Mouse (Mus musculus): ENCODE data around the gene Kcnma1. TPM values are rescaled to one million over a fixed set of nuclear protein-coding genes. Genes with fewer than 3 reads are reported as not detected.

The Kcnma1 gene
- polyA plus RNA-seq, 1 experiment from 2014 or later: 2.1 TPM

DNA sequence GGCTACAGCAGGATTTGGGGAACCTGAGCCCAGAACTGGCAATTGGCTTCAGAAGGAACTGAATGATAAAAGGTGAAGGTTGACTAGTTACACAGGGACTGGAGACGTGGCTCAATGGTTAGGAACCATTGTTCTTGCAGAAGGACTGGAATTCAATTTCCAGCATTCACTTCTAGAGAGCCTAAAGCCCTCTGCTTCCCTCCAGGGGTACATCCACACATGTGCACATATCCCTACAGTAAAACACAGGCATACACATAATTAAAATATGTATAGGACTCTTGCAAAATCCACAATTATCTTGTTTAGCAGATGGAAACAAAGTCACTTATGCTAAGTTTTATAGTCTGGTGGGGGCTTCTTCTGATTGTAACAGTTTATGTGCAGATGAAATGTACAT is 485.1 kb downstream of the Kcnma1 start:
- no peak overlapping the region for H3K4me2 ChIP-seq (ENCODE audit: low read length)
- WGBS: 64% methylated on average over 1 of the region's 1 CpGs
- peak overlapping the region; percentile 19; the same call in 1 of the 2 replicates for H3K27ac ChIP-seq
- H3K4me1 ChIP-seq (replicated peaks; ENCODE audit: insufficient read depth, low read length): no peaks in the 10 kb centered on the region
- ATAC-seq (replicated peaks; ENCODE audit: low FRiP score, low read depth) (no peak), DNase-seq (ENCODE audit: low spot score) (peak; percentile 48)
- no peaks in the 10 kb centered on the region for H3K27me3 ChIP-seq (ENCODE audit: insufficient read depth, low read length)
- no peak overlapping the region for H3K9ac ChIP-seq (ENCODE audit: low read depth, low read length)
- no peaks in the 10 kb centered on the region for H3K9me3 ChIP-seq (replicated peaks; ENCODE audit: low read length)
- TF ChIP-seq CTCF (IDR thresholded peaks at IDR 0.05; ENCODE audit: low read depth): peak; percentile 9; the same call in 1 of the 2 replicates
- H3K4me3 ChIP-seq (replicated peaks; ENCODE audit: low read depth, low read length): no peak overlapping the region
- H3K36me3 ChIP-seq (ENCODE audit: insufficient read depth, low read length): no peaks in the 10 kb centered on the region

DNA sequence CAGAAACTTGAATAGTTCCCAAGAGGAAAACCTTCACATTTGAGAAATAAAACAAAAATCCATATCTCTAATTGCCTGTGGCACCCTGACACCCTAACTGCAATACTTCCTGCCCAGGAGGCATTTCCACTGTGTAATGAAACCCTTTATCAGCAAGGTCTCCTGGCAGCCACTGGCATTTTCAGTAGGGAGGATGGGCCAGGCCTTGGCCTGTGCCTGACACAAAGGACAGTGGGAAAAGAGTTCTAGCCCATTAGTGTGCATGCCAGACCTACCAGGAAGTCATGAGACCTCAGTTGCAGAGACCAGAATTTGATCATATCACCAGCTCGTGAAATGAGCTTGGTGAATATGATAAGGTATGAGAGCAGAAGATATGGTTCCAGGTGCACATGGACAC is 488.4 kb downstream of the Kcnma1 start:
- WGBS: 83% methylated on average over 1 of the region's 1 CpGs

DNA sequence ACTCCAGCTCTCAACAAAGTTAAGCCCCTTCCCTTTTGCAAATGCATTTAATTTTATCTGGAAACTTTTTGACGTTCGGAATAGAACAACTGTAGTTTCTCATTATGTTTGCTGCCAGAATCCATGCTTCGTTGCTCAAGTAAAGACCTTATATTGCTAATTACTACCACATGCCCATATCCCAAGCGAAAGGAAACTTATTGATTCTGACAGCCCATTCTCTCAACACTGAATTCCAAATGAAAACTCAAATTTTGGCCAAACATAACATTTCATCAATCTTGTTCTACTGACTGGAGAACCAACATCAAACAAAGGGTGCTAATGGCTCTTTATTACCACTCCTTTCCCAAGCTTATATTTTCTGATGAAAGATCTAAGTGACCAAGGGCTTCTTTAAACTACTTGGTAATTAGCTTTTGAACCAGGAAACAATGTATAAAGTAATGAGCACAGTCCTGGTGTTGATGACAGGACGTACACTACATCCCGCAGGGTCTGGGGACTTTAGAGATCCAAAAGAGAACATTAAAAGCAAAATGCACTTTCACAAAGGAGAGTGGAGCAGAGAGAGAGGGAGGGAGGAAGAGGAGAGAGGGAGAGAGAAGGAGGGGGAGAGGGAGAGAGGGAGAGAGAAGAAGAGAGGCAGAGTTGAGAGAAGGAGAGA is 490.3 kb downstream of the Kcnma1 start:
- Histone ChIP-seq H3K9me3 (replicated peaks; ENCODE audit: low read length) (no peaks in the 10 kb centered on the region), H3K27me3 (ENCODE audit: insufficient read depth, low read length) (no peaks in the 10 kb centered on the region), H3K36me3 (ENCODE audit: insufficient read depth, low read length) (no peaks in the 10 kb centered on the region), H3K4me2 (ENCODE audit: low read length) (no peak overlapping the region), H3K9ac (ENCODE audit: low read depth, low read length) (no peak overlapping the region), H3K4me3 (replicated peaks; ENCODE audit: low read depth, low read length) (no peak overlapping the region), H3K27ac (no peak overlapping the region), H3K4me1 (replicated peaks; ENCODE audit: insufficient read depth, low read length) (no peaks in the 10 kb centered on the region)
- ATAC-seq (replicated peaks; ENCODE audit: low FRiP score, low read depth) (no peak), DNase-seq (ENCODE audit: low spot score) (peak; percentile 55)
- WGBS: 53% methylated on average over 6 of the region's 6 CpGs
- no peak for TF ChIP-seq CTCF (IDR thresholded peaks at IDR 0.05; ENCODE audit: low read depth)

More for the DNA sequence above, 488.4 kb downstream of the Kcnma1 start:
- no peak overlapping the region for H3K4me3 ChIP-seq (replicated peaks; ENCODE audit: low read depth, low read length)
- ATAC-seq (replicated peaks; ENCODE audit: low FRiP score, low read depth): no peak
- H3K4me1 ChIP-seq (replicated peaks; ENCODE audit: insufficient read depth, low read length): no peaks in the 10 kb centered on the region
- no peaks in the 10 kb centered on the region for H3K9me3 ChIP-seq (replicated peaks; ENCODE audit: low read length)
- no peak overlapping the region for H3K9ac ChIP-seq (ENCODE audit: low read depth, low read length)
- no peaks in the 10 kb centered on the region for H3K27me3 ChIP-seq (ENCODE audit: insufficient read depth, low read length)
- H3K36me3 ChIP-seq (ENCODE audit: insufficient read depth, low read length): no peaks in the 10 kb centered on the region
- H3K4me2 ChIP-seq (ENCODE audit: low read length): no peak overlapping the region
- no peak for TF ChIP-seq CTCF (IDR thresholded peaks at IDR 0.05; ENCODE audit: low read depth)
- DNase-seq (ENCODE audit: low spot score): no peak
- no peak overlapping the region for H3K27ac ChIP-seq

DNA sequence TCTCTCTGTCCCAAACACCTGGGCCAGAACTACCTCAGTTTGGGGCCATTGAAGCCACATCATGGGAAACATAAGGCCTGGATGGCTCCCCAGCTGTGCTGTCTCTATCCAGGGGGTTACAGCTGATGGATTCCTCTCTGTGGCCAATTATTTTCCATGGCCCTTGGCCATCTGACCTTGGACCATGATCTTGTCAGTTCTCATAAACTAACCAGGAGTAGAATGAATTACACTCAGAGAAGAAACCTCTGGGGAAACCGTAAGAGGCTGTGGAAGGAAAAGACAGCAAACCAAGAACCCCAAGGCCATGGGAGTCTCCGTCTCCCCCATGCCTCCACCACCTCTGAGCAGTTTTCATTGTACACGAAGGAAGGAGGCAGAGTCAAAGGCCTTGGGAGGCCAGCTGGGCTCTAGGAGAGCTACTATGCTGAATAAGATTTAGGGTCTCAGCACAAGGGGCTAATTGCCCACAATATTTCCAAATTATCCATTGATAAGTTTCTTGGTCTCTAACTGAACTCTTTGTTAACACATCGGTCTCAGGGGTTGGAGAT is 491.6 kb downstream of the Kcnma1 start:
- Histone ChIP-seq H3K27ac (0 out of 2 replicates have a peak overlapping the region, but pooled peaks have one; percentile 3), H3K36me3 (ENCODE audit: insufficient read depth, low read length) (no peaks in the 10 kb centered on the region), H3K27me3 (ENCODE audit: insufficient read depth, low read length) (no peaks in the 10 kb centered on the region), H3K9me3 (replicated peaks; ENCODE audit: low read length) (no peaks in the 10 kb centered on the region), H3K4me3 (replicated peaks; ENCODE audit: low read depth, low read length) (no peak overlapping the region), H3K9ac (ENCODE audit: low read depth, low read length) (no peak overlapping the region), H3K4me1 (replicated peaks; ENCODE audit: insufficient read depth, low read length) (no peaks in the 10 kb centered on the region), H3K4me2 (ENCODE audit: low read length) (no peak overlapping the region)
- 47% methylated on average over 4 of the region's 4 CpGs for WGBS
- TF ChIP-seq CTCF (IDR thresholded peaks at IDR 0.05; ENCODE audit: low read depth): no peak
- DNase-seq (ENCODE audit: low spot score): peak; percentile 87
- ATAC-seq (replicated peaks; ENCODE audit: low FRiP score, low read depth): no peak; the same call in 1 of the 2 replicates

DNA sequence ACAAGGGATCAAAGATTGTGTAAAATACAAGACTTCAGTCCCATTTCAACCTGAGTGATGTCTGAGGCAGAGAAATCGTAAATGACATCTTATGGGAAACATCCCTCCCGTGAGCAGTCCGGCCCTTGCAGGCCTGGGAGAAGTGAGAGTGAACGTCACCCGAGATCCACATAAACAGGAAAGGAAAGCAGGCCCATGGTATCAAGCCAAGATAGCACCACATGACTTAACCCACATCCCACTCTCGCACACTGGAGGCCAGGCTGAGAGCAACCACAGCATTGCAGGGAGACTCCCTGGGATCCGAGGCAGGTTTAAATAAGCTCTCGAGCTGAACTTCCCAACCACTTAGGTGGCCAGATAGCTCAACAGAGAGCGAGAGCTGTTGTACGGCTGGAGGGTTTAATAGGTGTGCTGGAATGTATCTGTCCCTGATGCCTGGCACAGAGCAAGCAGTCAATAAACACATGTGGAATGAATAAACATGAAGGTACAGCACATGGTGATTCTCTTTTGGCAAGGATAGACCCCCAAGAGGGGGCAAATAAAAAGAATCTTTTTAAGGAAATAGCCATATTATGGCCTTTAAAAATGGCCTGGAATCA is 493.1 kb downstream of the Kcnma1 start:
- no peaks in the 10 kb centered on the region for H3K27me3 ChIP-seq (ENCODE audit: insufficient read depth, low read length)
- no peaks in the 10 kb centered on the region for H3K9me3 ChIP-seq (replicated peaks; ENCODE audit: low read length)
- H3K36me3 ChIP-seq (ENCODE audit: insufficient read depth, low read length): no peaks in the 10 kb centered on the region
- no peak for TF ChIP-seq CTCF (IDR thresholded peaks at IDR 0.05; ENCODE audit: low read depth)
- H3K4me1 ChIP-seq (replicated peaks; ENCODE audit: insufficient read depth, low read length): no peaks in the 10 kb centered on the region
- ATAC-seq (replicated peaks; ENCODE audit: low FRiP score, low read depth) (no peak), DNase-seq (ENCODE audit: low spot score) (no peak)
- no peak overlapping the region for H3K9ac ChIP-seq (ENCODE audit: low read depth, low read length)
- no peak overlapping the region for H3K4me2 ChIP-seq (ENCODE audit: low read length)
- whole genome bisulfite sequencing: 70% methylated on average over 10 of the region's 10 CpGs
- H3K27ac ChIP-seq: no peak overlapping the region
- H3K4me3 ChIP-seq (replicated peaks; ENCODE audit: low read depth, low read length): no peak overlapping the region

GRCm38 (mm10) chr14:23517374-23517773 is 496.9 kb downstream of the Kcnma1 start:
- Histone ChIP-seq H3K4me1 (replicated peaks; ENCODE audit: insufficient read depth, low read length) (no peaks in the 10 kb centered on the region), H3K9me3 (replicated peaks; ENCODE audit: low read length) (no peaks in the 10 kb centered on the region), H3K27ac (no peak overlapping the region), H3K36me3 (ENCODE audit: insufficient read depth, low read length) (no peaks in the 10 kb centered on the region), H3K9ac (ENCODE audit: low read depth, low read length) (no peak overlapping the region), H3K27me3 (ENCODE audit: insufficient read depth, low read length) (no peaks in the 10 kb centered on the region), H3K4me2 (ENCODE audit: low read length) (no peak overlapping the region), H3K4me3 (replicated peaks; ENCODE audit: low read depth, low read length) (no peak overlapping the region)
- WGBS: 93% methylated on average over 2 of the region's 2 CpGs
- no peak for TF ChIP-seq CTCF (IDR thresholded peaks at IDR 0.05; ENCODE audit: low read depth)
- no peak for ATAC-seq (replicated peaks; ENCODE audit: low FRiP score, low read depth)
- DNase-seq (ENCODE audit: low spot score): no peak
